Mouse (Mus musculus) C2C12 (cell line): Measurements from ENCODE around the gene Tspan14.
A peak's percentile ranks its signal among the peaks of the same experiment; 100 is the strongest.

ENCODE experiments used
- CTCF ChIP-seq: IDR thresholded peaks from one replicate; pipeline ENCODE4 v1.5.1; 2011; ENCODE audit not compliant: control insufficient read depth, insufficient read depth, insufficient read length
- MAX ChIP-seq: IDR thresholded peaks from one replicate; pipeline ENCODE4 v1.6.1; 2011; ENCODE audit warnings: mild to moderate bottlenecking, control low read depth
- MYOG ChIP-seq: IDR thresholded peaks from one replicate; pipeline ENCODE4 v1.6.1; 2011; ENCODE audit not compliant: control insufficient read depth, insufficient read length; ENCODE audit errors: extremely low read depth
- USF1 ChIP-seq: IDR thresholded peaks from one replicate; pipeline ENCODE4 v1.6.1; 2011; ENCODE audit warnings: low read depth, mild to moderate bottlenecking, control low read depth, moderate library complexity

GRCm38 (mm10) chr14:40999904-41000645, 33.5 kb upstream of the Tspan14 start:
- TF ChIP-seq CTCF (no peak), MAX (no peak), USF1 (peak; percentile 47), MYOG (no peak)
